In genomic region chr4:128660196-128660595, GRCm38 (mm10) we compare ENCODE assay signal across 23 mouse cellular contexts. TPM values are rescaled to one million over a fixed set of nuclear protein-coding genes. Genes with fewer than 3 reads are reported as not detected.
DNase-seq lines count a peak whose midpoint lies in the region; TF ChIP-seq lines count a peak whose summit lies in the region.
"Had no signal": no experiment of that assay in that cellular context is flagged by ENCODE, and none has a peak within 500 bp of the region (broad histone marks: within the 10 kb centered on the region; RNA-seq: fewer than 3 reads in every experiment).

No protein-coding gene starts in this region.

- 83% methylated on average over 8 of the region's 8 CpGs for WGBS in hindbrain, embryonic 10.5 days

- H3K9me3 ChIP-seq in hindbrain, embryonic 10.5 days, result no peaks in the 10 kb centered on the region
- H3K9me3 ChIP-seq: embryonic facial prominence, embryonic 13.5 days; heart, embryonic 10.5 days; kidney, embryonic 15.5 days; limb, embryonic 13.5 days; neural tube, embryonic 15.5 days had no signal

- DNase-seq in layer of hippocampus, adult 9-11 months, result peak; percentile 62
- no peak for DNase-seq in layer of hippocampus, adult 18-20 months (ENCODE audit: low spot score in 2 of 2)
- peak; percentile 26 for DNase-seq in NIH3T3 (ENCODE audit: low read depth)
- DNase-seq in brain, adult 2 months (ENCODE audit: low read depth, low spot score), result peak; percentile 73
- no peak for DNase-seq in lung, postnatal 10 days
- DNase-seq in hindbrain, embryonic 10.5 days (ENCODE audit: low spot score), result no peak
- DNase-seq: cerebellum, adult 18-20 months; cerebellum, postnatal 36 days; embryo, embryonic 11 days; kidney, postnatal 36 days; lung, adult 2 months; lung, postnatal 36 days; thymus, adult 18-20 months; thymus, postnatal 36 days had no signal

- H3K36me3 ChIP-seq in C2C12 (ENCODE audit: control insufficient read depth, insufficient read depth), result no peaks in the 10 kb centered on the region
- no peaks in the 10 kb centered on the region for H3K36me3 ChIP-seq in hindbrain, embryonic 10.5 days
- H3K36me3 ChIP-seq: embryonic facial prominence, embryonic 13.5 days; heart, embryonic 10.5 days; kidney, embryonic 15.5 days; limb, embryonic 13.5 days; neural tube, embryonic 15.5 days had no signal

- H3K27me3 ChIP-seq in C2C12 (ENCODE audit: control insufficient read depth, insufficient read depth, insufficient read length), result no peaks in the 10 kb centered on the region
- peaks cover 33% of the 10 kb centered on the region for H3K27me3 ChIP-seq in hindbrain, embryonic 10.5 days (ENCODE audit: insufficient read depth, poor library complexity, severe bottlenecking)
- H3K27me3 ChIP-seq: limb, embryonic 13.5 days; neural tube, embryonic 15.5 days had no signal

- H3K4me1 ChIP-seq in hindbrain, embryonic 10.5 days (replicated peaks), result peaks cover 12% of the 10 kb centered on the region

- no peak overlapping the region for H3K4me3 ChIP-seq in C2C12 (ENCODE audit: insufficient read depth, poor library complexity, severe bottlenecking)
- H3K4me3 ChIP-seq in hindbrain, embryonic 10.5 days, result no peak overlapping the region
- H3K4me3 ChIP-seq: embryonic facial prominence, embryonic 13.5 days; erythroblast, embryonic 14.5 days; heart, embryonic 10.5 days; kidney, embryonic 15.5 days; limb, embryonic 13.5 days; neural tube, embryonic 15.5 days had no signal

- peaks cover 1% of the 10 kb centered on the region for H3K79me3 ChIP-seq in C2C12 (ENCODE audit: low read depth)

- no peak overlapping the region for H3K27ac ChIP-seq in hindbrain, embryonic 10.5 days
- H3K27ac ChIP-seq: embryonic facial prominence, embryonic 13.5 days; heart, embryonic 10.5 days; hindbrain, postnatal 0 days; kidney, embryonic 15.5 days; limb, embryonic 13.5 days; neural tube, embryonic 15.5 days had no signal

- no peak overlapping the region for H3ac ChIP-seq in C2C12 (ENCODE audit: control insufficient read depth, insufficient read length, low read depth)

- no peak for TF ChIP-seq CTCF in C2C12 (IDR thresholded peaks at IDR 0.05; ENCODE audit: control insufficient read depth, insufficient read depth, insufficient read length)

- H3K79me2 ChIP-seq in C2C12 (ENCODE audit: control insufficient read depth, insufficient read depth), result peaks cover 19% of the 10 kb centered on the region

TF ChIP-seq in C2C12, 6 proteins besides CTCF, POLR2A, EP300 and RAD21:
- TF ChIP-seq USF1 (IDR thresholded peaks at IDR 0.05; ENCODE audit: low read depth), result peak; percentile 86
- TF ChIP-seq FOSL1 (IDR thresholded peaks at IDR 0.05; ENCODE audit: insufficient read depth, low read length, poor library complexity, severe bottlenecking), result no peak

RNA-seq across cellular contexts. Expression of gene Phc2, which starts 5.7 kb away (rescaled TPM):
- total RNA-seq in layer of hippocampus, adult 18-20 months (2021), result 100 to 1,000 TPM in 1 of 2 experiments, 10 to 100 TPM in 1; 99.6 to 102 TPM
- 205 TPM for polyA plus RNA-seq in C2C12 (2012; fragmentation: generic; extraction: Trizol)
- 41.9 and 62.2 TPM in 2 replicates for polyA plus RNA-seq in hindbrain, embryonic 10.5 days (2016; fragmentation: Nextera tagmentation; extraction: Ambion mirVana)

RNA-seq across cellular contexts. Expression of gene Tlr12, which starts 41.8 kb away (rescaled TPM):
- under 1 TPM; 0.84 to 0.96 TPM for total RNA-seq in layer of hippocampus, adult 18-20 months (2021)
- polyA plus RNA-seq in C2C12 (2012; fragmentation: generic; extraction: Trizol), result not detected
- polyA plus RNA-seq in hindbrain, embryonic 10.5 days (2016; fragmentation: Nextera tagmentation; extraction: Ambion mirVana), result 0.67 and 0.96 TPM in 2 replicates
- total RNA-seq: gastrocnemius, adult 8-10 months had no signal

RNA-seq across cellular contexts. Expression of gene Zscan20, which starts 50.3 kb away (rescaled TPM):
- 10 to 100 TPM in 1 of 2 experiments, 1 to 10 TPM in 1; 8.7 to 10.6 TPM for total RNA-seq in layer of hippocampus, adult 18-20 months (2021)
- polyA plus RNA-seq in C2C12 (2012; fragmentation: generic; extraction: Trizol), result 4.1 TPM
- polyA plus RNA-seq in hindbrain, embryonic 10.5 days (2016; fragmentation: Nextera tagmentation; extraction: Ambion mirVana), result 5.7 and 6.3 TPM in 2 replicates

Comparison
In these comparisons a context has a peak if more than half of its experiments do, and no peak if none do; other contexts are left out.
1. DNase-seq: peak in layer of hippocampus, adult 9-11 months (single experiment), NIH3T3 (single experiment) and brain, adult 2 months (single experiment); none in layer of hippocampus, adult 18-20 months (0 of 2), lung, postnatal 10 days (single experiment) and hindbrain, embryonic 10.5 days (single experiment).